8 mouse cellular contexts compared by ENCODE assay signal in the genomic region with DNA sequence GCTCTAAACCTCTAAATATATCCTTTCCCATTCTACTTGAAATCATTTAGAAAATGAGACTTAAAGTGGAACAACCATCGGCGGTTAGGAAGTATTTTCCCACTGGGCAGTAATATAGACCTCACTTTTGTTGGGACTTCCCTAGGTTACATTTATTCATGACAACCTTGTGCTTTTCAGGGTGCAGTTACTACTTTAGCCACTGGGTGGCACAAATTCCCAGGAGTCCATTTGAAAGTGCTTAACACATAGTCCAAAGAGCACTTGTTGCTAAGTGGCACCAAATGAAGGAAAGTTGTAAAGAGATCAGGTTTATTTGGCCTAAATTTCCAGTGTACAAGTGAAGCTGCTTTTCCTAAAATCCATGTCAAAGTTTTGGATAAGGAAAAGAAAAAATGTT. TPM values are rescaled to one million over a fixed set of nuclear protein-coding genes. Genes with fewer than 3 reads are reported as not detected.
A peak's percentile ranks its signal among the peaks of the same experiment; 100 is the strongest.
DNase-seq lines count a peak whose midpoint lies in the region; ATAC-seq and TF ChIP-seq lines count a peak whose summit lies in the region.

No protein-coding gene starts in this region.

- TF ChIP-seq POLR2A in liver, adult 2 months (IDR thresholded peaks at IDR 0.05; ENCODE audit: extremely low read depth, insufficient read depth, low read length) = no peak

- H3K27ac ChIP-seq in liver, adult 2 months (replicated peaks; ENCODE audit: insufficient read depth, low read depth, low read length) = no peak overlapping the region
- no peak overlapping the region for H3K27ac ChIP-seq in liver, embryonic 11.5 days (ENCODE audit: low read depth, low read length)

- 40% methylated on average over 2 of the region's 2 CpGs for WGBS in liver, adult 2 months
- 29% methylated on average over 2 of the region's 2 CpGs for WGBS in liver, embryonic 11.5 days

- H3K9ac ChIP-seq in liver, adult 2 months (ENCODE audit: low read depth, low read length) = no peak overlapping the region
- no peak overlapping the region for H3K9ac ChIP-seq in liver, embryonic 11.5 days (ENCODE audit: low read depth, low read length)

- no peaks in the 10 kb centered on the region for H3K79me2 ChIP-seq in liver, adult 2 months (ENCODE audit: control insufficient read depth, insufficient read depth, low read length)

- H3K27me3 ChIP-seq in liver, adult 2 months (ENCODE audit: control insufficient read depth, insufficient read depth, low read length) = no peaks in the 10 kb centered on the region
- H3K27me3 ChIP-seq in liver, embryonic 11.5 days (replicated peaks; ENCODE audit: control insufficient read depth, insufficient read depth, low read length) = no peaks in the 10 kb centered on the region

- TF ChIP-seq CTCF in liver, adult 2 months (IDR thresholded peaks at IDR 0.05; ENCODE audit: low read depth, low read length) = peak; percentile 52

- peaks cover 8% of the 10 kb centered on the region for H3K4me1 ChIP-seq in liver, adult 2 months (ENCODE audit: control insufficient read depth, insufficient read depth, low read length)
- H3K4me1 ChIP-seq in liver, embryonic 11.5 days (replicated peaks; ENCODE audit: control insufficient read depth, insufficient read depth, low read length) = 0 out of 2 replicates have a peak, but pooled peaks cover 3% of the 10 kb centered on the region

- no peak overlapping the region for H3K4me3 ChIP-seq in liver, adult 2 months (ENCODE audit: insufficient read depth, low read depth, low read length)
- H3K4me3 ChIP-seq in liver, embryonic 11.5 days (ENCODE audit: low read depth, low read length) = no peak overlapping the region

- H3K4me2 ChIP-seq in liver, embryonic 11.5 days = no peak overlapping the region

- H3K36me3 ChIP-seq in liver, adult 2 months (ENCODE audit: control insufficient read depth, insufficient read depth, low read length) = no peaks in the 10 kb centered on the region
- H3K36me3 ChIP-seq in liver, embryonic 11.5 days (ENCODE audit: control insufficient read depth, insufficient read depth, low read length) = no peaks in the 10 kb centered on the region

- ATAC-seq in liver, embryonic 11.5 days (replicated peaks; ENCODE audit: low FRiP score) = no peak
- no peak for ATAC-seq in activated CD4-positive, CD25-positive, alpha-beta regulatory T cell, adult 4 months

- DNase-seq in liver, adult 2 months (ENCODE audit: extremely low read depth, low read depth, low spot score) = peak; percentile 82
- no peak for DNase-seq in liver, embryonic 11.5 days (ENCODE audit: low spot score)
- DNase-seq in MN1 (ENCODE audit: low spot score) = peak; percentile 40
- peak; percentile 35 for DNase-seq in adrenal gland, postnatal 25 days
- peak; percentile 37 for DNase-seq in fibroblast of lung, adult 2 months (ENCODE audit: low read depth)
- peak; percentile 37 to 66 for DNase-seq in layer of hippocampus, postnatal 14 days (ENCODE audit: low spot score in 2 of 2)
- peak; percentile 53 for DNase-seq in retina, adult 2 months (ENCODE audit: low read depth, low spot score)

- no peaks in the 10 kb centered on the region for H3K9me3 ChIP-seq in liver, embryonic 11.5 days (ENCODE audit: control insufficient read depth, low read length)

RNA-seq across cellular contexts. Expression of gene Acaca, which starts 12.3 kb away (rescaled TPM):
- total RNA-seq in liver, adult 2 months (2014; rRNA removed) = 86.4 and 89.3 TPM in 2 replicates
- 15.4 and 20.7 TPM in 2 replicates for polyA plus RNA-seq in liver, adult 2 months (2012; rRNA removed)
- 17.0 and 20.4 TPM in 2 replicates for polyA plus RNA-seq in liver, embryonic 11.5 days (2014; fragmentation: Nextera tagmentation; extraction: Ambion mirVana)
- 264 and 316 TPM in 2 replicates for total RNA-seq in adrenal gland, postnatal 25 days (2021)
- total RNA-seq in layer of hippocampus, postnatal 14 days (2021) = 10 to 100 TPM; 87.4 to 91.5 TPM
- 1 to 10 TPM; 4.9 to 5.2 TPM for polyA plus RNA-seq in activated CD4-positive, CD25-positive, alpha-beta regulatory T cell, adult 4 months (2017; shearing (Covaris generic))

RNA-seq across cellular contexts. Expression of gene Tada2a, which starts 12.4 kb away (rescaled TPM):
- total RNA-seq in liver, adult 2 months (2014; rRNA removed) = 4.3 and 6.4 TPM in 2 replicates
- 3.1 and 3.3 TPM in 2 replicates for polyA plus RNA-seq in liver, adult 2 months (2012; rRNA removed)
- polyA plus RNA-seq in liver, embryonic 11.5 days (2014; fragmentation: Nextera tagmentation; extraction: Ambion mirVana) = 30.6 and 32.7 TPM in 2 replicates
- total RNA-seq in adrenal gland, postnatal 25 days (2021) = 17.2 and 25.6 TPM in 2 replicates
- total RNA-seq in layer of hippocampus, postnatal 14 days (2021) = 10 to 100 TPM; 29.7 to 30.3 TPM
- 10 to 100 TPM; 13.1 to 13.2 TPM for polyA plus RNA-seq in activated CD4-positive, CD25-positive, alpha-beta regulatory T cell, adult 4 months (2017; shearing (Covaris generic))

RNA-seq across cellular contexts. Expression of gene Gm11437, which starts 25.5 kb away (rescaled TPM):
- total RNA-seq in liver, adult 2 months (2014; rRNA removed) = 11.6 and 12.4 TPM in 2 replicates
- 3.0 and 4.9 TPM in 2 replicates for polyA plus RNA-seq in liver, adult 2 months (2012; rRNA removed)
- not detected in 2 replicates for polyA plus RNA-seq in liver, embryonic 11.5 days (2014; fragmentation: Nextera tagmentation; extraction: Ambion mirVana)
- total RNA-seq in adrenal gland, postnatal 25 days (2021) = not detected in 2 replicates
- not detected for total RNA-seq in layer of hippocampus, postnatal 14 days (2021)
- polyA plus RNA-seq in activated CD4-positive, CD25-positive, alpha-beta regulatory T cell, adult 4 months (2017; shearing (Covaris generic)) = not detected

Comparison
In these comparisons a context has a peak if more than half of its experiments do, and no peak if none do; other contexts are left out.
1. RNA of gene Gm11437, which starts 25.5 kb away (total RNA-seq): 11.6 to 12.4 TPM in liver, adult 2 months; not detected in layer of hippocampus, postnatal 14 days and not detected in adrenal gland, postnatal 25 days; every median in the first group is over 10 times any median in the second.